Mouse (Mus musculus): Measurements from ENCODE around the gene Nup210l.

GRCm38 (mm10) chr3:90125710-90126109 lies 21.8 kb downstream of the Nup210l start:
- TF ChIP-seq CTCF (conservative IDR thresholded peaks at IDR 0.05; ENCODE audit: insufficient read depth, insufficient read length, low read depth, low read length) (no peak), POLR2A (IDR thresholded peaks at IDR 0.05; ENCODE audit: low read depth, low read length) (no peak)

Data from kidney, adult 2 months (tissue).